Mouse (Mus musculus): Measurements from ENCODE around the gene Scml4.

The Scml4 gene

GRCm38 (mm10) chr10:42995484-42995895 lies 135.3 kb downstream of the Scml4 start:
- WGBS, result 70% methylated on average over 13 of the region's 13 CpGs

- WGBS, result 93% methylated on average over 2 of the region's 2 CpGs
These were observed 137.1 kb downstream of the Scml4 start for GRCm38 (mm10) chr10:42997278-42997677.

- 94% methylated on average over 10 of the region's 10 CpGs for WGBS
These were observed 139.2 kb downstream of the Scml4 start for GRCm38 (mm10) chr10:42999324-42999723.

GRCm38 (mm10) chr10:43001433-43001832 lies 141.3 kb downstream of the Scml4 start:
- 86% methylated on average over 3 of the region's 3 CpGs for whole genome bisulfite sequencing

GRCm38 (mm10) chr10:43002066-43002678 lies 142.0 kb downstream of the Scml4 start:
- 61% methylated on average over 13 of the region's 13 CpGs for WGBS

- 53% methylated on average over 25 of the region's 25 CpGs for WGBS
These were observed 142.7 kb downstream of the Scml4 start for GRCm38 (mm10) chr10:43002721-43003465.

- 78% methylated on average over 5 of the region's 5 CpGs for WGBS
These were observed 143.2 kb downstream of the Scml4 start for GRCm38 (mm10) chr10:43003466-43003757.

GRCm38 (mm10) chr10:43004174-43004734 lies 144.1 kb downstream of the Scml4 start:
- WGBS, result 71% methylated on average over 16 of the region's 16 CpGs

GRCm38 (mm10) chr10:43005031-43005430 lies 144.9 kb downstream of the Scml4 start:
- 92% methylated on average over 4 of the region's 4 CpGs for WGBS

GRCm38 (mm10) chr10:43005677-43006076 lies 145.5 kb downstream of the Scml4 start:
- 84% methylated on average over 7 of the region's 7 CpGs for WGBS

GRCm38 (mm10) chr10:43006534-43006933 lies 146.4 kb downstream of the Scml4 start:
- 56% methylated on average over 4 of the region's 4 CpGs for WGBS

GRCm38 (mm10) chr10:43008116-43008515 lies 147.9 kb downstream of the Scml4 start:
- 81% methylated on average over 11 of the region's 11 CpGs for WGBS
